8 mouse cellular contexts compared by ENCODE assay signal in genomic region chr3:95661945-95662715, GRCm38 (mm10). TPM values are rescaled to one million over a fixed set of nuclear protein-coding genes. Genes with fewer than 3 reads are reported as not detected.
A peak's percentile ranks its signal among the peaks of the same experiment; 100 is the strongest.
DNase-seq lines count a peak whose midpoint lies in the region; ATAC-seq and TF ChIP-seq lines count a peak whose summit lies in the region.

No protein-coding gene starts in this region.

- peak overlapping the region; percentile 64; the same call in 1 of the 2 replicates for H3K27ac ChIP-seq in spleen, adult 2 months (ENCODE audit: insufficient read depth, low read length)
- peak overlapping the region; percentile 57 to 94 for H3K27ac ChIP-seq in heart, embryonic 14.5 days (replicated peaks in 1 of 2; ENCODE audit: control insufficient read depth in 1 of 2, insufficient read depth in 1 of 2, low read depth in 2 of 2, low read length in 2 of 2)
- peak overlapping the region; percentile 100 for H3K27ac ChIP-seq in liver, adult 2 months (replicated peaks; ENCODE audit: insufficient read depth, low read depth, low read length)

- H3K9me3 ChIP-seq in heart, embryonic 14.5 days (ENCODE audit: control insufficient read depth, low read length), result no peaks in the 10 kb centered on the region

- H3K36me3 ChIP-seq in spleen, adult 2 months (ENCODE audit: control insufficient read depth, insufficient read depth, low read length), result peaks cover 41% of the 10 kb centered on the region
- peaks cover 57% of the 10 kb centered on the region for H3K36me3 ChIP-seq in heart, embryonic 14.5 days (ENCODE audit: control insufficient read depth, insufficient read depth, low read length)
- H3K36me3 ChIP-seq in liver, adult 2 months (ENCODE audit: control insufficient read depth, insufficient read depth, low read length), result peaks cover 42% of the 10 kb centered on the region

- TF ChIP-seq CTCF in spleen, adult 2 months (IDR thresholded peaks at IDR 0.05; ENCODE audit: extremely low read depth, insufficient read depth, insufficient read length, insufficient replicate concordance), result no peak
- TF ChIP-seq CTCF in liver, adult 2 months (IDR thresholded peaks at IDR 0.05; ENCODE audit: low read depth, low read length), result no peak

- WGBS in spleen, adult 2 months, result 14% methylated on average over 7 of the region's 7 CpGs
- 10% methylated on average over 7 of the region's 7 CpGs for WGBS in heart, embryonic 14.5 days
- 2% methylated on average over 7 of the region's 7 CpGs for WGBS in liver, adult 2 months

- H3K9ac ChIP-seq in heart, embryonic 14.5 days (ENCODE audit: low read length), result peak overlapping the region; percentile 100
- H3K9ac ChIP-seq in liver, adult 2 months (ENCODE audit: low read depth, low read length), result peak overlapping the region; percentile 75

- H3K4me2 ChIP-seq in heart, embryonic 14.5 days (ENCODE audit: low read length), result peak overlapping the region; percentile 97

- no peak for DNase-seq in spleen, adult 2 months (ENCODE audit: low read depth in 1 of 2, low spot score in 2 of 2)
- DNase-seq in spleen, postnatal 36 days (ENCODE audit: low spot score in 2 of 2), result no peak
- peak; percentile 94 for DNase-seq in liver, adult 2 months (ENCODE audit: extremely low read depth, low read depth, low spot score)
- DNase-seq in Muller cell, postnatal 12 days (ENCODE audit: inconsistent ontology term), result no peak
- DNase-seq in cerebellum, adult 8-10 months, result no peak
- no peak for DNase-seq in left cerebral cortex, adult 8-10 months (ENCODE audit: low spot score in 2 of 2)
- no peak for DNase-seq in adrenal gland, postnatal 25 days

- H3K79me2 ChIP-seq in liver, adult 2 months (ENCODE audit: control insufficient read depth, insufficient read depth, low read length), result peaks cover 26% of the 10 kb centered on the region

- no peak for TF ChIP-seq POLR2A in spleen, adult 2 months (IDR thresholded peaks at IDR 0.05; ENCODE audit: low read depth, low read length)
- TF ChIP-seq POLR2A in liver, adult 2 months (IDR thresholded peaks at IDR 0.05; ENCODE audit: extremely low read depth, insufficient read depth, low read length), result no peak

- peaks cover 29% of the 10 kb centered on the region for H3K4me1 ChIP-seq in spleen, adult 2 months (ENCODE audit: control insufficient read depth, insufficient read depth, insufficient read length)
- peaks cover 28 to 62% of the 10 kb centered on the region in 2 experiments for H3K4me1 ChIP-seq in heart, embryonic 14.5 days (ENCODE audit: control insufficient read depth in 2 of 2, insufficient read depth in 2 of 2, low read length in 2 of 2)
- peaks cover 49% of the 10 kb centered on the region for H3K4me1 ChIP-seq in liver, adult 2 months (ENCODE audit: control insufficient read depth, insufficient read depth, low read length)

- no peak for ATAC-seq in heart, embryonic 14.5 days (ENCODE audit: insufficient number of reproducible peaks, insufficient read depth, low FRiP score, low read depth)

- no peaks in the 10 kb centered on the region for H3K27me3 ChIP-seq in spleen, adult 2 months (ENCODE audit: control insufficient read depth, insufficient read depth, low read length)
- no peaks in the 10 kb centered on the region for H3K27me3 ChIP-seq in heart, embryonic 14.5 days (ENCODE audit: control insufficient read depth, insufficient read depth, low read length)
- H3K27me3 ChIP-seq in liver, adult 2 months (ENCODE audit: control insufficient read depth, insufficient read depth, low read length), result no peaks in the 10 kb centered on the region

- peak overlapping the region; percentile 46 for H3K4me3 ChIP-seq in spleen, adult 2 months (ENCODE audit: extremely low read depth, insufficient read depth, insufficient read length)
- H3K4me3 ChIP-seq in heart, embryonic 14.5 days (ENCODE audit: control insufficient read depth in 1 of 2, insufficient read depth in 1 of 2, low read depth in 1 of 2, low read length in 2 of 2), result peak overlapping the region; percentile 8 to 94; a peak in 3 of 4 replicates
- peak overlapping the region; percentile 31; the same call in 1 of the 2 replicates for H3K4me3 ChIP-seq in liver, adult 2 months (ENCODE audit: insufficient read depth, low read depth, low read length)

RNA-seq across cellular contexts. Expression of gene Mcl1, which starts 3.5 kb away (rescaled TPM):
- polyA plus RNA-seq in spleen, adult 2 months (2012; rRNA removed), result 169 and 276 TPM in 2 replicates
- polyA plus RNA-seq in heart, embryonic 14.5 days (2014; fragmentation: Nextera tagmentation; extraction: Ambion mirVana), result 54.3 and 57.2 TPM in 2 replicates
- total RNA-seq in liver, adult 2 months (2014; rRNA removed), result 57.5 and 92.2 TPM in 2 replicates
- polyA plus RNA-seq in liver, adult 2 months (2012; rRNA removed), result 38.7 and 39.4 TPM in 2 replicates
- 10 to 100 TPM; 47.2 to 59.6 (median 54.3) TPM for total RNA-seq in left cerebral cortex, adult 8-10 months (2022)
- total RNA-seq in adrenal gland, postnatal 25 days (2021), result 165 and 167 TPM in 2 replicates

RNA-seq across cellular contexts. Expression of gene Adamtsl4, which starts 25.6 kb away (rescaled TPM):
- polyA plus RNA-seq in spleen, adult 2 months (2012; rRNA removed), result 7.9 and 8.1 TPM in 2 replicates
- 6.3 and 7.0 TPM in 2 replicates for polyA plus RNA-seq in heart, embryonic 14.5 days (2014; fragmentation: Nextera tagmentation; extraction: Ambion mirVana)
- total RNA-seq in liver, adult 2 months (2014; rRNA removed), result 0.55 and 1.6 TPM in 2 replicates
- polyA plus RNA-seq in liver, adult 2 months (2012; rRNA removed), result 2.5 and 4.7 TPM in 2 replicates
- total RNA-seq in left cerebral cortex, adult 8-10 months (2022), result 10 to 100 TPM in 3 of 4 experiments, 1 to 10 TPM in 1; 9.4 to 12.9 (median 11.4) TPM
- total RNA-seq in adrenal gland, postnatal 25 days (2021), result 5.6 and 6.1 TPM in 2 replicates

RNA-seq across cellular contexts. Expression of gene Ensa, which starts 37.3 kb away (rescaled TPM):
- 8.3 and 10.4 TPM in 2 replicates for polyA plus RNA-seq in spleen, adult 2 months (2012; rRNA removed)
- 47.4 and 51.1 TPM in 2 replicates for polyA plus RNA-seq in heart, embryonic 14.5 days (2014; fragmentation: Nextera tagmentation; extraction: Ambion mirVana)
- total RNA-seq in liver, adult 2 months (2014; rRNA removed), result 23.5 and 25.1 TPM in 2 replicates
- 5.0 and 5.2 TPM in 2 replicates for polyA plus RNA-seq in liver, adult 2 months (2012; rRNA removed)
- total RNA-seq in left cerebral cortex, adult 8-10 months (2022), result 100 to 1,000 TPM; 322 to 333 (median 327) TPM
- total RNA-seq in adrenal gland, postnatal 25 days (2021), result 86.4 and 93.1 TPM in 2 replicates
